Mouse (Mus musculus): ENCODE measurements at regions not wholly inside any gene's neighbourhood (a gene's known extent, or its start where the extent isn't known, plus 50 kb on each side); places are given as distances from the start of the nearest gene placed in this dataset.

DNA sequence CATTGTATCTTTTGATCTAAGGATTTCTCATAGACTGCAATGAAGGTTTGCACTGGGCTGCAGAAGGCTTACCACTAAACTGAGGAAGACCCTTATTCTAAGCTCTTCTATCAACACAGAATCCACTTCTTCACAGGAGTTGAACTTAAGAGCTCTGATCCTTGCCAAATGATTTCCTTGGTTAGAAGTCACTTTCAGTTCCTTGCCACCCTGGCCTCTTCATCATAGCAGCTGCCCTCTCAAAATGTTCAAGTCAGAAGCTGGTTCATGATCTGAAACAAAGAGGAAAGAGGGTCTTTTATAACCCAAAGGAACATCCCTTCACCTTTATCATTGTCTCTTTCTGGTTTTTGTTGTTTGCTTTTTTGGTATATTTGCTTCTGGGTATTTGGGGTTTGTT lies 131.6 kb downstream of the Basp1 start:
- intact Hi-C loops (cut with DNase I): no loop called here
- no peak overlapping the region for H3K4me3 ChIP-seq
- DNase-seq (ENCODE audit: extremely low spot score in 1 of 2, low spot score in 2 of 2): no peak
- H3K27ac ChIP-seq: 0 out of 2 replicates have a peak overlapping the region, but pooled peaks have one; percentile 15
- TF ChIP-seq CTCF (IDR thresholded peaks at IDR 0.05): no peak

DNA sequence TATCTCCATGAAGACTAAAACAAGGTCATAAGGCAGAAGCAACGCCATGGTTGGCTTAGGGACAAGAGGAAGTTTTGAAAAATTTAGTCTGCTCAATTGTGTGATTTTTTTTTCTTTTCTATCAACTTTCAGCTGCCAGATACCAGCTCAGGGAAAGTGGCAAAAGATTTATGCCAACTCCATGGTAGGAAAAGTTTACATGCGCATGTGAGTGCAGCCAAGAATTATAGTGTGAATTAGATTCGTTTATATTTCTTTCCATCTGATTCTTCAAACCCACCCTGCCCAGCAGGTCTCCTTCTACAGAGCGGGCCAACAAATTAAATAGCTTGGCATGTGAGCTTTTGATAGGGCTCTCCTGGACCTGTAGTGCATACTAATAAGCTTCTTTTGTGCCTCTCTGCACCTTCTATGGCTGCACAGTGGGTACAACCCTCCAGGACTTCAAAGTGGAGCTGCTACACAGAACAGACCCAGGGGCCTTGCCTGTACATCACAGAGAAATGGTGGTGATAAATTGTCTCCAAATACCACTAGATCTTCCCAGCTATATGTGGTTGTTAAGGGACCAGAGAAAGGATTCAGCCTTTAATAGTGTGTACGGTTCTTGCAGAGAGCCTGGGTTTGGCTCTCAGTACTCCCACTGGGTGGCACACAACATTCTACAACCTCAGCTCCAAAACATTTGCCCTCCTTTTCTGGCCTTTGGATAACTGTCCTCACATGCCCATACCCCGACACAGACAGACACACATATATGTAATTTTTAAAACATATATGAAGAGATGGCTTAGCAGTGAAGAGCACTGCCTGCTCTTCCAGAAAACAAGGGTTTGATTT lies 135.0 kb downstream of the Basp1 start:
- no peak for TF ChIP-seq CTCF (IDR thresholded peaks at IDR 0.05)
- intact Hi-C loops (cut with DNase I): no loop called here
- Histone ChIP-seq H3K27ac (no peak overlapping the region), H3K4me3 (no peak overlapping the region)
- DNase-seq (ENCODE audit: extremely low spot score in 1 of 2, low spot score in 2 of 2): no peak

DNA sequence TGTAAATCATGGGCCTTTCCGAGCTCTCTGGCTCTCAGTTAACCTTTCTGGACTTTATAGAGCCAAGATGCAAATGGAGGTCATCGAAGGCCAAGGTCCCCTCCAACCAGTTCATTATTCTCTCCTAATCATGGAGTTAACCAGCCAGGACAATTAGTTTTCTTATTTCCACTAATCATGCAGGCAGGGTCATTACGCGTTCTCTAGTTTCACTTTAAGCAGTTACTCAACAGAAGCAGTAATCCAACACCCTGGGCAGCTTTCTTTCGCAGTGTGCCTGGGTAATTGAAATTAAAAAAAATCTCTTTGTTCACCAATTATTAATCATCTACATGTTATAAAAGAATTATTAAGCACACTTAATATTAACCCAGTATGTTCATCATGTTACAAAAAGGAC lies 137.3 kb downstream of the Basp1 start:
- no peak for TF ChIP-seq CTCF (IDR thresholded peaks at IDR 0.05)
- Histone ChIP-seq H3K4me3 (no peak overlapping the region), H3K27ac (no peak overlapping the region)
- intact Hi-C loops (cut with DNase I): no loop called here
- no peak for DNase-seq (ENCODE audit: extremely low spot score in 1 of 2, low spot score in 2 of 2)

DNA sequence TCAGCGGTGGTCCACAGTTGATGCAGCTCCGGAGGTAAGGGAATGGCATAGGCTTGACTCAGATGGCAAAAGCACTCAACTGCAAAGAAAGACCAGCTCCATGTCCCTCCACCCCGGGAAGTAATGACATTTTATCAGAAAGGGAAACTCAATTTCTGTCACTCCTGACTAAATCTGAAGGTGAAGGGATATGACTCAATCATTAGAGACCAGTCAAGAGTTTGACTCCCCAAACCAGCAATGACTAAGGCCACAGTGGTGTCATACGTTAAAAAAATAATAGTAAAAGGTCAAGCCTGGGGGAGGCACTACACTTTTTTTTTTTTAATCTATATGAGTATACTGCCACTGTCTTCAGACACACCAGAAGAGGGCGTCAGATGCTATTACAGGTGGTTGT lies 141.7 kb downstream of the Basp1 start:
- TF ChIP-seq CTCF (IDR thresholded peaks at IDR 0.05): no peak
- Histone ChIP-seq H3K4me3 (no peak overlapping the region), H3K27ac (no peak overlapping the region)
- intact Hi-C loops (cut with DNase I): no loop called here
- DNase-seq (ENCODE audit: extremely low spot score in 1 of 2, low spot score in 2 of 2): no peak

DNA sequence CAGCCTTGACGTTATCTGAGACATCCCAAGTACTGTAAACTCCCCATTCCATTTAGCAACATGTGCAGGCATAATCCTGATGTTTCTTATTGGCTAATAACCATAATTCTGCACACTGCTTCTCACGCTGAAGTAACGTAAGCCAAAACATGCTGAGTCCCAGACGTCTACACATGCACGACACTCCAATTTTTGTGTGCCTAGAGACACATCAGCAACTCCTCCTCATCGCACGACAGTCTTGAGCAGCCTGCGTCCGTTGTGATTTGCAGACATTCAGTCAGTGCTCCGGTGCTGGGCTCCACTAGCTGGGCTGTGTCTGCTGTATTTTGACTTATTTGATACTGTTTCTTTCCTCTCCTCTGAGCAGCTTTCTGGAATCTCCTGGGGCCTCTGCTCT lies 143.2 kb downstream of the Basp1 start:
- Histone ChIP-seq H3K4me3 (no peak overlapping the region), H3K27ac (no peak overlapping the region)
- no peak for TF ChIP-seq CTCF (IDR thresholded peaks at IDR 0.05)
- DNase-seq (ENCODE audit: extremely low spot score in 1 of 2, low spot score in 2 of 2): no peak
- intact Hi-C loops (cut with DNase I): no loop called here

DNA sequence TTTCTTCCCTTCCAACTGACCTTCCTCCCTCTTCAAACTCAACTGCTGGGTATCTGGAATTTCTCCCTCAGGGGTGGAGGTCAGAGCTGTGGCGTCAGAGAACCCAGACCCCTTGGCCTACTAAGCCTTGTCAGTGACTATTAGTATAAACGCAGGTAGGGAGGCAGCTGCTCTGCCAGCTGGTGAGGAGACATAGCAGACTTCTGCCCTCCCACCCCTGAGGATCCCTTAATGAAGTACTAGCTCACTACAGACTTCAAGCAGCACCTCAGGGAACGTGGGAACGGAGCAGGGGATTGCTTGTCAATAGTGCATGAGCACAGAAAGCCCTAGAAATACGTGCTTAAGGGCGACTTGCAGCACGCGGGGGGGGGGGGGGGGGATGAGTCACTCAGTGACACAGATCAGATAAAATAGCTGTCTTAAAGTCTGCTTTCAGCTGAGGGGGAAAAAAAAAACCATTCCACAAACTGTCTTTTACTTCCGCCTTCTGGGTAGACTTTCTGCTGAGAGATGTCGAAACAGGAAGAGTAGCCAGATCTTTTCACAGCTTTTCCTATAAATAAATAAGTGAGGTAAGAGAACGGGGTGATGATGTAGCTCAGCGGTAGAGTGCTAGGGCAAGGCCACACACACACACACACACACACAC lies 144.1 kb downstream of the Basp1 start:
- intact Hi-C loops (cut with DNase I): loop anchor here (5.0 kb wide), 1 partner anchor 37 kb away; no protein-coding TSS in a partner anchor
- TF ChIP-seq CTCF (IDR thresholded peaks at IDR 0.05): no peak
- Histone ChIP-seq H3K27ac (peak overlapping the region; percentile 47; the same call in 1 of the 2 replicates), H3K4me3 (no peak overlapping the region)
- DNase-seq (ENCODE audit: extremely low spot score in 1 of 2, low spot score in 2 of 2): no peak

DNA sequence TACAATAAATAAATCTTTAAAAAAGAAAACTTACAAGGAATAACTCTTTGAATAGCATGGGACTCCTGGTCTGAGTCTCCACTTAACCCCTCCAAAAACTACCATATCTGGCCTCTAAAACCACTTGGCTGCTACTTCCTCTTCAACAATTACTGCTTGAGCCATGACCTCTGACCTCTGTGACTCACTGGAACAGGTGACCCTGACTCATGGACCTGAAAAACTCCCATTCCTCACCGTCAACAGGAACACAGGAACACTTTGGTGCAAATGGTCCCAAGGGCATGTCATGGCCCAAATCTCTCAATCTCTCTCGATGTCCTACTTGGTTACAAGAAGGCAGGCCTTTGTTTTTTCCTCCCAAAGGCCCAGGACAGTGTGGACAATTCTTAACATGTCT lies 145.1 kb downstream of the Basp1 start:
- no peak for TF ChIP-seq CTCF (IDR thresholded peaks at IDR 0.05)
- DNase-seq (ENCODE audit: extremely low spot score in 1 of 2, low spot score in 2 of 2): no peak
- Histone ChIP-seq H3K4me3 (no peak overlapping the region), H3K27ac (no peak overlapping the region)
- intact Hi-C loops (cut with DNase I): loop anchor here (5.0 kb wide), 1 partner anchor 36 kb away; no protein-coding TSS in a partner anchor

DNA sequence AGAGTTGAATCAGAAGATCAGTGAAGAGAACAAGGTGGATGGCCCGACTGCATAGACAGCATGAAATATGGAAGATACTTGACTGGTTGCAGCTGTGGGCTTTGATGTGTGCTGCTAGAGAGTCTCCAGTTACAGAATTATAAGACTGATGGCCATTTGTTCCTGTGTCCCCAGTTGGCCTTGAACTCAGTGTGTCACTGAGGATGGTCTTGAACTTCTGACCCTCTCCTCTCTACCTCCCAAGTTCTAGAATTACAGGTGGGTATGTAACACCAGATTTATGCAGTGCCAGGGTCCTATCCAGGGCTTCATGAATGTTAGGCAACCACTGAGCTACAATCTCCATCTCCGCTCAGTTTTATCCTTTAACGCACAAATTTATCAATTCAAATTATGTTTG lies 146.1 kb downstream of the Basp1 start:
- H3K27ac ChIP-seq: no peak overlapping the region
- no peak for TF ChIP-seq CTCF (IDR thresholded peaks at IDR 0.05)
- intact Hi-C loops (cut with DNase I): loop anchor here (5.0 kb wide), 1 partner anchor 35 kb away; no protein-coding TSS in a partner anchor
- H3K4me3 ChIP-seq: no peak overlapping the region
- DNase-seq (ENCODE audit: extremely low spot score in 1 of 2, low spot score in 2 of 2): no peak

DNA sequence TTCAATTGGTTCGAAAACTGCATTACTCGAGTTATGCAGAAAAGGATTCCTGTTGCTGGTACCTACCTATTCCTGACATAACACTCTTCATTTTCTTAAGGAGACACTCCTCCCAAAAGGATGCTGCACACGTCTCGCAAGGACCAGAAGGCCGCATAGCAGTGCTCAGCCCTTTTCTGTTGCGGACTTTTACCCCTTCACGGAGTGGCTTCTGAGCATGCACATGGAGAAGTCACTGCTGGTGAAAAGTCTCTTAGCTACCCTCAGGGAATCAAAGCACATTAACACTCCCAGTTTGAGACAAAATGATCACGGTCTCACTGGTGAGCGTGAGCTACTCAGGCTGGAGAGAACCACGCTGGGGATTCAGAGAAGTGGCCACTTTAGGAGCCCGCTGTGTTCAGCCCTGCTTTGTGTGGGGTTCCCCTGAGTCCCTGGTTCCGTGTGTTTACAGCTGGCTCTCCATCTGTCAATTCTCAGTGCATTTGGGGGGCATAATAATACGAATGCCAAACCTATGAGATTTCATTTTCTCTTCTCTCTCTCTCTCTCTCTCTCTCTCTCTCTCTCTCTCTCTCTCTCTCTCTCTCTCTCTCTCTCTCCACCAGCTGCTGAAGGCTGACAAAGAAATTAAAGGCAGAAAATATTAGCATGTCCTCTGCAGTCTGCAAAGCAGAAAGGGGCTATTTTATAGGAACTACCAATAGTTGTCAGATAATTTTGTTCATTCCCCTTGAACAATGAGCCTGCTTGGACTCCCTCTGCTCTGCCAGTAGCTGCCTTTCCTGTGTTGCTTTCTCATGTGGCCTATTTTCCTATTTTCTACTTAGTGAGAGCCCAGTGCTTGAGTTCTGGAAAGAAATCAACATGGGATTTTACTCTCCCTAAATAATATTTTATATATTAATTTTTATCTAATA lies 160.7 kb downstream of the Basp1 start:
- no peak overlapping the region for H3K27ac ChIP-seq

DNA sequence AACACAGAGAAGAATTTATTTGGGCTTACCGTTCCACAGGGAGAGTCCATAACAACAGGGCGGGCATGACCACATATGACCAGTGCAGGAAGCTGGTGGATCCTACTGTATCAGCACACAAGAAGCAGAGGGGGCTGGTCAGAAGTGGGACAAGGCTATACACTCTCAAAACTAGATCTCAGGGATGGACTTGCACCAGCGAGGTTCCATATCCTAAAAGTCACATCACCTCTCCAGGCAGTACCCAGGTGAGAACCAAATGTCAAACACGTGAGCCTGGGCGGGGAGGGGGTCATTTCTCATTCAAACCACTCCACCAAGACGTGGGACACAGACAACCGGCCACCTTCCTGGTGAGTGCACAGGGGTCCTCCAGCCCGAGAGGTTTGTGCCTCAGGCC lies 167.9 kb downstream of the Basp1 start:
- no peak for DNase-seq (ENCODE audit: extremely low spot score in 1 of 2, low spot score in 2 of 2)
- Histone ChIP-seq H3K27ac (no peak overlapping the region), H3K4me3 (no peak overlapping the region)
- intact Hi-C loops (cut with DNase I): no loop called here
- TF ChIP-seq CTCF (IDR thresholded peaks at IDR 0.05): no peak

More for the DNA sequence above, 160.7 kb downstream of the Basp1 start:
- H3K4me3 ChIP-seq: no peak overlapping the region
- no peak for DNase-seq (ENCODE audit: extremely low spot score in 1 of 2, low spot score in 2 of 2)
- intact Hi-C loops (cut with DNase I): no loop called here
- TF ChIP-seq CTCF (IDR thresholded peaks at IDR 0.05): no peak
